In genomic region chr19:8585899-8586298, GRCm38 (mm10) we compare ENCODE assay signal across 25 mouse cellular contexts. TPM values are rescaled to one million over a fixed set of nuclear protein-coding genes. Genes with fewer than 3 reads are reported as not detected.
"Had no signal": no experiment of that assay in that cellular context is flagged by ENCODE, and none has a peak within 500 bp of the region (broad histone marks: within the 10 kb centered on the region; RNA-seq: fewer than 3 reads in every experiment).

No protein-coding gene starts in this region.

- H3K9ac ChIP-seq: liver, embryonic 13.5 days; midbrain, embryonic 12.5 days; neural tube, embryonic 12.5 days; neural tube, embryonic 15.5 days; stomach, embryonic 15.5 days had no signal

- H3K9me3 ChIP-seq: liver, embryonic 13.5 days; midbrain, embryonic 12.5 days; neural tube, embryonic 12.5 days; neural tube, embryonic 15.5 days; stomach, embryonic 15.5 days had no signal

- H3K4me3 ChIP-seq: liver, embryonic 13.5 days; midbrain, embryonic 12.5 days; neural tube, embryonic 12.5 days; neural tube, embryonic 15.5 days; stomach, embryonic 15.5 days had no signal

- ATAC-seq: intestine, embryonic 16.5 days had no signal

- H3K36me3 ChIP-seq: liver, embryonic 13.5 days; midbrain, embryonic 12.5 days; neural tube, embryonic 12.5 days; neural tube, embryonic 15.5 days; stomach, embryonic 15.5 days had no signal

- H3K27ac ChIP-seq: liver, embryonic 13.5 days; midbrain, embryonic 12.5 days; neural tube, embryonic 12.5 days; neural tube, embryonic 15.5 days; stomach, embryonic 15.5 days had no signal

- DNase-seq: kidney, adult 18-20 months; kidney, adult 9 months; kidney, postnatal 14 days; kidney, postnatal 4 days; layer of hippocampus, postnatal 36 days; liver, embryonic 13.5 days; lung, adult 2 months; lung, postnatal 14 days; lung, postnatal 4 days; retina, postnatal 1 day; right cerebral cortex, postnatal 25 days; spleen, adult 18-20 months; thymus, postnatal 25 days had no signal

- H3K27me3 ChIP-seq: liver, embryonic 13.5 days; midbrain, embryonic 12.5 days; neural tube, embryonic 12.5 days; neural tube, embryonic 15.5 days; stomach, embryonic 15.5 days had no signal

- H3K4me2 ChIP-seq: liver, embryonic 13.5 days; midbrain, embryonic 12.5 days; neural tube, embryonic 12.5 days; neural tube, embryonic 15.5 days; stomach, embryonic 15.5 days had no signal

- H3K4me1 ChIP-seq: midbrain, embryonic 12.5 days; neural tube, embryonic 12.5 days; neural tube, embryonic 15.5 days; stomach, embryonic 15.5 days had no signal

RNA-seq across cellular contexts. Expression of gene Slc22a8, which starts 5.2 kb away (rescaled TPM):
- total RNA-seq: liver, adult 2 months; megakaryocyte progenitor cell, adult 5-6 weeks; megakaryocyte-erythroid progenitor cell, adult 5-6 weeks had no signal
- polyA plus RNA-seq: limb, embryonic 11.5 days; lung, adult 2 months had no signal

RNA-seq across cellular contexts. Expression of gene Slc22a6, which starts 31.9 kb away (rescaled TPM):
- total RNA-seq: liver, adult 2 months; megakaryocyte progenitor cell, adult 5-6 weeks; megakaryocyte-erythroid progenitor cell, adult 5-6 weeks had no signal
- polyA plus RNA-seq: intestine, embryonic 16.5 days; limb, embryonic 11.5 days; liver, adult 2 months; liver, embryonic 13.5 days; liver, embryonic 16.5 days; lung, adult 2 months; lung, embryonic 16.5 days; stomach, embryonic 15.5 days; thymus, postnatal 0 days had no signal
